ENCODE assay signal across 1 mouse cellular context in the genomic region with DNA sequence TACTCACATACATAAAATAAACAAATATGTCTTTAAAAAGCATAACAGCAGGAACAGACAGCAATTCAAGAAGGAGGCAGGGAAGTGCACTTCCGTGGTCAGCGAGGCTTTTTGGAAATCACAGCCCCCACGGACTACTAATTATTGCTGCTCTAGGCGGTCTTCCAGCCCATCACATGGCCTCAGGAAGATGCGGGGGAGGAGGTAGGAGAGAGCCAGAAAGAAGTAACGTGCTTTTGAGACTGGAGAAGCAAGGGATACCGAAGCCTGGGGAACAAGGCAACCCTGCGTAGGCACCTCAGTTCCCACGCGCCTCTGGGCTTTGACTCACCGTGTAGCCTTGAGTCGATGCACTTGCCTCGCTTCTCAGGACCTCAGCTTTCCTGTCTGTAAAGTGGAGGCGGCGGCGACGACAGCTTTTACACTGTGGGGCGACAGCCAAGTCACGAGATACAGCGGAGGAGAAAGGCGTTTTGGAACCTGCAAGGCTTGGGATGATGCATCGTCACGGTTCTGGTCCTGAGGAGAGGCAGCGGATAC.
TF ChIP-seq lines count a peak whose summit lies in the region.

No protein-coding gene starts in this region.

TF ChIP-seq in MEL, 35 proteins besides CTCF, POLR2A, EP300 and RAD21:
- TF ChIP-seq BHLHE40 (IDR thresholded peaks at IDR 0.05; ENCODE audit: borderline replicate concordance, low read depth, low read length), result peak; percentile 35; the same call in 1 of the 2 replicates
- TF ChIP-seq MAX (IDR thresholded peaks at IDR 0.05; ENCODE audit: low read length), result peak; percentile 62
- peak; percentile 41; the same call in 1 of the 2 replicates for TF ChIP-seq USF1 (IDR thresholded peaks at IDR 0.05; ENCODE audit: low read depth, low read length)
- TF ChIP-seq UBTF (IDR thresholded peaks at IDR 0.05; ENCODE audit: borderline replicate concordance, insufficient read depth, low read depth, low read length), result no peak
- 0 out of 2 replicates have a peak, but pooled peaks have one; percentile 8 for TF ChIP-seq ETS1 (IDR thresholded peaks at IDR 0.05; ENCODE audit: low read depth, low read length)
- no peak for TF ChIP-seq KAT2A (conservative IDR thresholded peaks at IDR 0.05; ENCODE audit: low read depth, low read length)
- TF ChIP-seq ZNF384 (IDR thresholded peaks at IDR 0.05; ENCODE audit: low read depth, low read length), result no peak
